Mouse (Mus musculus): ENCODE results near the gene Ugt1a10. TPM values are rescaled to one million over a fixed set of nuclear protein-coding genes. Genes with fewer than 3 reads are reported as not detected.
"Not testable (repeated sequence)": the region's sequence is repeated elsewhere in the genome, so short reads cannot be mapped to it uniquely, and the experiment has no call there.

Ugt1a10 gene
- polyA plus RNA-seq, 1 experiment: not detected

GRCm38 (mm10) chr1:88104667-88105430 lies 49.7 kb downstream of the Ugt1a10 start:
- H3K9me3 ChIP-seq: no peaks in the 10 kb centered on the region
- H3K4me1 ChIP-seq: peaks cover 19% of the 10 kb centered on the region

GRCm38 (mm10) chr1:88105656-88106055 lies 50.5 kb downstream of the Ugt1a10 start:
- Histone ChIP-seq H3K4me1 (peaks cover 19% of the 10 kb centered on the region), H3K36me3 (replicated peaks; ENCODE audit: low read length) (no peaks in the 10 kb centered on the region), H3K9me3 (no peaks in the 10 kb centered on the region), H3K27me3 (replicated peaks) (peaks cover 18% of the 10 kb centered on the region), H3K4me3 (replicated peaks) (no peak overlapping the region)
- no peak for TF ChIP-seq FLI1 (IDR thresholded peaks at IDR 0.05; ENCODE audit: low read length)
- TF ChIP-seq GATA1 (IDR thresholded peaks at IDR 0.05; ENCODE audit: borderline replicate concordance, low read length): no peak

More at GRCm38 (mm10) chr1:88104667-88105430, 49.7 kb downstream of the Ugt1a10 start:
- peaks cover 18% of the 10 kb centered on the region for H3K27me3 ChIP-seq (replicated peaks)
- TF ChIP-seq FLI1 (IDR thresholded peaks at IDR 0.05; ENCODE audit: low read length): no peak
- H3K36me3 ChIP-seq (replicated peaks; ENCODE audit: low read length): no peaks in the 10 kb centered on the region
- H3K4me3 ChIP-seq (replicated peaks): no peak overlapping the region

GRCm38 (mm10) chr1:88109027-88109557 lies 53.9 kb downstream of the Ugt1a10 start:
- not testable (repeated sequence) for H3K9me3 ChIP-seq; H3K27me3 ChIP-seq (replicated peaks); H3K4me3 ChIP-seq (replicated peaks); H3K36me3 ChIP-seq (replicated peaks; ENCODE audit: low read length)
- peaks cover 13% of the 10 kb centered on the region for H3K4me1 ChIP-seq

DNA sequence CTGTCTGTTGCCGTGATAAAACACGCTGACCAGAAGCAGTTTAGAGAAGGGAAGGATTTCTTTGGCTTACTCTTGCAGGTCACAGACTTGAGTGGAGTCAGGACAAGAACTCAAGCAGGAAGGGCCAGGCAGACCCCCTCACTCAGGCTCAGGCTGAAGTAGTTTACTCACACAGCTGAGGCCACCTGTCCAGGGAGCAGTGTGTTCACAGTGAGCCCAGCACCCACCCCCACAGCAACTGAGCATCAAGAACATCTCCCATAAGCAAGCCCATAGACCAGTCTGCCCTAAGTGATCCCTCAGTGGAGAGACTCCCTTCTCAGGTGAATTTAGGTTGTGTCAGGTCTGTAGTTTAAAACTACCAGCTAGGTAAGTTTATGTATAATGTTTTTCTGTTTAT lies 54.4 kb downstream of the Ugt1a10 start:
- not testable (repeated sequence) for H3K4me1 ChIP-seq; H3K9me3 ChIP-seq; H3K27me3 ChIP-seq (replicated peaks); H3K4me3 ChIP-seq (replicated peaks); H3K36me3 ChIP-seq (replicated peaks; ENCODE audit: low read length)

DNA sequence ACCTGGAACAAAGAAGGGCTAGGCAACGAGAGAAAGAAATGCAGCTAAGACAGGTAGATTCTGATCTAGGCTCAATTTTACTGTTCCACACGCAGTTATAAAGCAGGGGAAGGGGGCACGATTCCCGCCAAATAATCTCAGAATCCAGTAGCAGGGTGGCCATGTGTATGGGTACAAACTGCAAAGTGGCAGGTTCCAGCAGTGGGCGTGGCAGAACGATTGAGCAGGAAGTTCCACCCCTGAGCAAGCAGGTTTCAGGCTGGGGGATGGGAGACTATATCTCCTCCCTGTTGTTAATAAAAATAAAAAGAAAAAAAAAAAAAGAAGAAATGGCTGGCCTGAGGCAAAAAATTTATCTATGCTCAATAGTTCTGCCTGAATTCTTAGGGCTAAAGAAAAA lies 57.6 kb downstream of the Ugt1a10 start:
- not testable (repeated sequence) for H3K36me3 ChIP-seq (replicated peaks; ENCODE audit: low read length); H3K4me3 ChIP-seq (replicated peaks); H3K27me3 ChIP-seq (replicated peaks); H3K4me1 ChIP-seq; H3K9me3 ChIP-seq

DNA sequence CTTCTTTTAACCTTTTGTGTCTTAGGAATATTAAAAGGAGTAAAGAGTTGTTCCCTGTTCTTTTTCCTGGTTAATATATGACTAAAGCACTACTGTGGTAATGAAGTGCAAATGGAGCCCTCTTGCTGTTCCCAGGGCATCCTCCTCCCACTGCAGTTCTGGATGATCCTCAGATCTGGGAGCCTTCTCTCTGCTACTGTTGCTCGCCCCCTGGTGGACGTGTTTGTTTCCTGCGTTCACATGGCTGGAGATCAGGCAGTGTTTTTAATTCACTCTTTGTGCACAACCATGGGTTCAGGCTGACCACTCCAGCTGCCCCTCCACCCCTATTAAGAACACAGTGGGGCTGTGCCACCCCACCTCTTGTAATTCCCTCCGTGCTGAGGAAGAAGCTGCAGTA lies 65.4 kb downstream of the Ugt1a10 start:
- H3K9me3 ChIP-seq; H3K27me3 ChIP-seq (replicated peaks); H3K4me1 ChIP-seq; H3K4me3 ChIP-seq (replicated peaks); H3K36me3 ChIP-seq (replicated peaks; ENCODE audit: low read length): not testable (repeated sequence)

- not testable (repeated sequence) for H3K9me3 ChIP-seq; H3K4me3 ChIP-seq (replicated peaks); H3K27me3 ChIP-seq (replicated peaks); H3K36me3 ChIP-seq (replicated peaks; ENCODE audit: low read length); H3K4me1 ChIP-seq
These were observed 66.3 kb downstream of the Ugt1a10 start for GRCm38 (mm10) chr1:88121521-88121920.

GRCm38 (mm10) chr1:88125827-88126360 lies 70.7 kb downstream of the Ugt1a10 start:
- H3K27me3 ChIP-seq (replicated peaks); H3K4me1 ChIP-seq; H3K36me3 ChIP-seq (replicated peaks; ENCODE audit: low read length); H3K9me3 ChIP-seq; H3K4me3 ChIP-seq (replicated peaks): not testable (repeated sequence)

- not testable (repeated sequence) for H3K4me3 ChIP-seq (replicated peaks); H3K27me3 ChIP-seq (replicated peaks); H3K9me3 ChIP-seq; H3K36me3 ChIP-seq (replicated peaks; ENCODE audit: low read length)
- H3K4me1 ChIP-seq: peaks cover 13% of the 10 kb centered on the region
These were observed 73.9 kb downstream of the Ugt1a10 start for GRCm38 (mm10) chr1:88129091-88129490.

DNA sequence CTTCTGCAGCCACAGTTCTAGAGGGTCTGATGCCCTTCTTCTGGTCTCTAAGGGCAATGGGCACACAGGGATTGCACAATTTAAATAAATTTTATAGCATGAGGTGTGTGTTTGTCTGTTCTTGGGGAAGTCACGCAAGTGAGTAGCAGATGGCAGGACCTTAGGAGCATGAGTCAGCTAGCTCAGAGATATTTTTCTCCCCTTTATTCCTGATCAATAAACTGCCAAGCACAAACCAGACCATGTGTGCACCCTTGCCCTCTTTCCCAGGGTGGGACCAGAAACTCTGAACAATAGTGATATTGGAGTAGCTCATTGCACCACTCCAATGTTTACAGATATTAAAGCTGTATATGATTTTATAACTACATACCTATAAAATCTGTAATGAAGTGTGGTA lies 75.0 kb downstream of the Ugt1a10 start:
- H3K9me3 ChIP-seq; H3K36me3 ChIP-seq (replicated peaks; ENCODE audit: low read length): not testable (repeated sequence)

GRCm38 (mm10) chr1:88133908-88134456 lies 78.8 kb downstream of the Ugt1a10 start:
- H3K4me3 ChIP-seq (replicated peaks): no peak overlapping the region

More for the DNA sequence above, 75.0 kb downstream of the Ugt1a10 start:
- H3K4me1 ChIP-seq: peaks cover 13% of the 10 kb centered on the region
- not testable (repeated sequence) for H3K27me3 ChIP-seq (replicated peaks); H3K4me3 ChIP-seq (replicated peaks)

GRCm38 (mm10) chr1:88134457-88135011 lies 79.3 kb downstream of the Ugt1a10 start, which contains the start of gene Ugt1a6a:
Ugt1a6a (plus strand) TSS chr1:88134809.
- H3K36me3 ChIP-seq (replicated peaks; ENCODE audit: low read length); H3K4me3 ChIP-seq (replicated peaks); H3K4me1 ChIP-seq; H3K27me3 ChIP-seq (replicated peaks); H3K9me3 ChIP-seq: not testable (repeated sequence)

More at GRCm38 (mm10) chr1:88133908-88134456, 78.8 kb downstream of the Ugt1a10 start:
- Histone ChIP-seq H3K27me3 (replicated peaks) (peaks cover 2% of the 10 kb centered on the region), H3K36me3 (replicated peaks; ENCODE audit: low read length) (no peaks in the 10 kb centered on the region), H3K4me1 (peaks cover 5% of the 10 kb centered on the region; the same call in 1 of the 2 replicates), H3K9me3 (no peaks in the 10 kb centered on the region)
- TF ChIP-seq FLI1 (IDR thresholded peaks at IDR 0.05; ENCODE audit: low read length): no peak

DNA sequence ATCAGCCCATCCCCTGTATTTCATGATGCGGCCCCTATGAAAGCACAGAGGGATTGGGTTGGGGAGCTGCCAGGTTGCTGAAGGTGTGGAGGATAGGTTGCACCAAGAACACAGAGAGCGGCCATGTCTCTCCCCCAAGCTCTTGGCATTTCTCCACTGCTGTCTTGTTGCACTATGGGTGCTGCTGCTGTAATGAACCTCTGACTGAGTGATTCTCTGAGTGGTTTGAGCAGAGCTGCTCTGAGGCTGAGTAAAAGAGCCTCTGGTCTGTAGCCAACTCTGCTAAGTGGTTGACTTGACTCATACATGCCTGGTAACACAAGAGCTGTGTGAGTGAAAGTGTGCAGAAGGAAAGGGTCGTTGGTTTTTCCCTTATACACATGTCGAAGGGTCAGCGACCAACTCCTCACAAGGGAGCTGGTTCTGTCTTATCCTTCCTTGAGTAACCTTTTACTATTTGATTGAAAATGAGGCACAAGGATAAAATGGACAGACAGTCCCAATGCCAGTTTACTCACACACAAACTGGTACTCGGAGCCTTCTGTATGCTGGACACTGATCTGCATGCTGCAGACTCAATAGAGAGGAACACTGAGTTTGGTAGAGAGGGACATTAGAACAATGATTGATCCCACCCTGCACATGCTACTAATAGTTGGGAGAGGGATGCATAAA lies 80.2 kb downstream of the Ugt1a10 start:
- H3K36me3 ChIP-seq (replicated peaks; ENCODE audit: low read length); H3K4me1 ChIP-seq; H3K9me3 ChIP-seq; H3K27me3 ChIP-seq (replicated peaks); H3K4me3 ChIP-seq (replicated peaks): not testable (repeated sequence)

Data from megakaryocyte, embryonic 14.5 days (primary cell).